Comparison of ENCODE assay signal across 9 mouse cellular contexts in the genomic region with DNA sequence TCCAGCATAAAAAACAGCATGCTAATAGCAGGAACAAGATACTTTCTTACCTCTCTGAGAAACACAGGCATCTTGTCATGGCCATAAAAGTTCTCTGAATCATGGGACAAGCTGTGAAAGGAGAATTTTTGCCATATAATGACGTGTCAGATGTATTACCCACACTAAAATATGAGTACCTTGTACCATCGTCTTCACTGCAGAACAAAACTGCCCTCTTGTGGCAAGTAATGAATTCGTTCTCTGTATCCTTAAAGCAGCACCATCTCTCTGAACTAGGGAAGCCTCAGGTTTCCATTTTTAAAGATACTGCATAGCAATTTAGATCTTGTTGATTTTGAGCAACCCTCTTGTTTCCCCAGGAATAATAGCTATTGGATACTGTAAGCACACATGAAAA.
DNase-seq lines count a peak whose midpoint lies in the region; ATAC-seq lines count a peak whose summit lies in the region.
"Had no signal": no experiment of that assay in that cellular context is flagged by ENCODE, and none has a peak within 500 bp of the region (broad histone marks: within the 10 kb centered on the region; RNA-seq: fewer than 3 reads in every experiment).

No protein-coding gene starts in this region.

- no peaks in the 10 kb centered on the region for H3K36me3 ChIP-seq in midbrain, embryonic 11.5 days (ENCODE audit: control insufficient read depth, insufficient read depth, low read length)
- H3K36me3 ChIP-seq in midbrain, embryonic 13.5 days = no peaks in the 10 kb centered on the region
- no peaks in the 10 kb centered on the region for H3K36me3 ChIP-seq in hindbrain, embryonic 16.5 days (ENCODE audit: control insufficient read depth, insufficient read depth, low read length)
- H3K36me3 ChIP-seq: heart, embryonic 15.5 days had no signal

- peak; percentile 27 to 85 for DNase-seq in adrenal gland, adult (ENCODE audit: inconsistent age in 2 of 2, low spot score in 1 of 2)
- DNase-seq in adrenal gland, postnatal 4 days (ENCODE audit: low spot score in 2 of 2) = no peak
- peak; percentile 84 for DNase-seq in midbrain, embryonic 11.5 days (ENCODE audit: low spot score, missing footprints)
- peak; percentile 33 for DNase-seq in cerebellum, adult 11-12 months
- DNase-seq in left cerebral cortex, postnatal 25 days (ENCODE audit: low spot score in 2 of 2) = peak; percentile 54 to 84
- peak; percentile 33 for DNase-seq in retina, postnatal 7 days (ENCODE audit: low read depth, low spot score)

- no peak overlapping the region for H3K27ac ChIP-seq in midbrain, embryonic 11.5 days (ENCODE audit: low read depth, low read length)
- no peak overlapping the region for H3K27ac ChIP-seq in midbrain, embryonic 13.5 days
- H3K27ac ChIP-seq in hindbrain, embryonic 16.5 days (ENCODE audit: low read depth, low read length) = no peak overlapping the region
- H3K27ac ChIP-seq: heart, embryonic 15.5 days had no signal

- peak; percentile 61; the same call in 1 of the 2 replicates for ATAC-seq in midbrain, embryonic 11.5 days (ENCODE audit: low FRiP score)
- no peak for ATAC-seq in midbrain, embryonic 13.5 days
- peak; percentile 87 for ATAC-seq in hindbrain, embryonic 16.5 days

- intact Hi-C loops in left cerebral cortex, postnatal 25 days (cut with DNase I) = loop anchor here (1.0 to 5.0 kb wide), 4 partner anchors 127 to 957 kb away; partner anchors contain the start of gene Tbl1x

- no peak overlapping the region for H3K4me3 ChIP-seq in midbrain, embryonic 11.5 days (ENCODE audit: low read depth, low read length)
- H3K4me3 ChIP-seq in midbrain, embryonic 13.5 days (replicated peaks) = no peak overlapping the region
- H3K4me3 ChIP-seq in hindbrain, embryonic 16.5 days (ENCODE audit: low read length) = no peak overlapping the region
- H3K4me3 ChIP-seq: heart, embryonic 15.5 days had no signal

- no peak overlapping the region for H3K4me2 ChIP-seq in midbrain, embryonic 11.5 days
- no peak overlapping the region for H3K4me2 ChIP-seq in midbrain, embryonic 13.5 days (replicated peaks)
- no peak overlapping the region for H3K4me2 ChIP-seq in hindbrain, embryonic 16.5 days (ENCODE audit: low read length)
- H3K4me2 ChIP-seq: heart, embryonic 15.5 days had no signal

- H3K9ac ChIP-seq in midbrain, embryonic 11.5 days (ENCODE audit: low read length) = no peak overlapping the region
- no peak overlapping the region for H3K9ac ChIP-seq in midbrain, embryonic 13.5 days (replicated peaks)
- no peak overlapping the region for H3K9ac ChIP-seq in hindbrain, embryonic 16.5 days (ENCODE audit: low read depth, low read length)
- H3K9ac ChIP-seq: heart, embryonic 15.5 days had no signal

- no peaks in the 10 kb centered on the region for H3K4me1 ChIP-seq in midbrain, embryonic 11.5 days (ENCODE audit: control insufficient read depth, insufficient read depth, low read length)
- no peaks in the 10 kb centered on the region for H3K4me1 ChIP-seq in midbrain, embryonic 13.5 days (replicated peaks)
- no peaks in the 10 kb centered on the region for H3K4me1 ChIP-seq in hindbrain, embryonic 16.5 days (ENCODE audit: control insufficient read depth, insufficient read depth, low read depth, low read length)
- H3K4me1 ChIP-seq: heart, embryonic 15.5 days had no signal

- 25% methylated on average over 3 of the region's 3 CpGs for WGBS in midbrain, embryonic 11.5 days
- 15% methylated on average over 3 of the region's 3 CpGs for WGBS in midbrain, embryonic 13.5 days
- 11% methylated on average over 3 of the region's 3 CpGs for WGBS in hindbrain, embryonic 16.5 days

- H3K9me3 ChIP-seq in midbrain, embryonic 11.5 days (ENCODE audit: control insufficient read depth, low read length) = no peaks in the 10 kb centered on the region
- H3K9me3 ChIP-seq in midbrain, embryonic 13.5 days = no peaks in the 10 kb centered on the region
- H3K9me3 ChIP-seq in hindbrain, embryonic 16.5 days (ENCODE audit: control insufficient read depth, low read length) = no peaks in the 10 kb centered on the region
- H3K9me3 ChIP-seq: heart, embryonic 15.5 days had no signal

- no peaks in the 10 kb centered on the region for H3K27me3 ChIP-seq in midbrain, embryonic 11.5 days (ENCODE audit: control insufficient read depth, insufficient read depth, low read length)
- H3K27me3 ChIP-seq in midbrain, embryonic 13.5 days = no peaks in the 10 kb centered on the region
- H3K27me3 ChIP-seq in hindbrain, embryonic 16.5 days (replicated peaks; ENCODE audit: control insufficient read depth, insufficient read depth, low read length) = no peaks in the 10 kb centered on the region
- H3K27me3 ChIP-seq: heart, embryonic 15.5 days had no signal

Comparison
In these comparisons a context has a peak if more than half of its experiments do, and no peak if none do; other contexts are left out.
1. DNase-seq: peak in adrenal gland, adult (2 of 2), midbrain, embryonic 11.5 days (single experiment), cerebellum, adult 11-12 months (single experiment), left cerebral cortex, postnatal 25 days (2 of 2) and retina, postnatal 7 days (single experiment); none in adrenal gland, postnatal 4 days (0 of 2).